Mouse (Mus musculus): ENCODE data around the gene Zfhx3. TPM values are rescaled to one million over a fixed set of nuclear protein-coding genes. Genes with fewer than 3 reads are reported as not detected.

The Zfhx3 gene
- total and polyA plus RNA-seq, 3 experiments, result 0.23 to 2.5 TPM; not detected in 1

GRCm38 (mm10) chr8:108300964-108301615 is 358.6 kb downstream of the Zfhx3 start:
- Histone ChIP-seq H3K9me3 (replicated peaks; ENCODE audit: insufficient read depth, low read length) (no peaks in the 10 kb centered on the region), H3K4me3 (ENCODE audit: control insufficient read depth in 1 of 2, insufficient read depth in 1 of 2, low read depth in 2 of 2, low read length in 2 of 2) (no peak overlapping the region), H3K4me1 (ENCODE audit: control insufficient read depth in 1 of 2, insufficient read depth in 2 of 2, low read length in 2 of 2) (no peaks in the 10 kb centered on the region), H3K27ac (ENCODE audit: control insufficient read depth, low read depth, low read length) (no peak overlapping the region), H3K27me3 (ENCODE audit: control insufficient read depth in 1 of 2, insufficient read depth in 2 of 2, low read length in 2 of 2) (no peaks in the 10 kb centered on the region), H3K79me2 (ENCODE audit: control insufficient read depth, insufficient read depth, low read length, poor library complexity) (no peaks in the 10 kb centered on the region), H3K9ac (ENCODE audit: control insufficient read depth, low read depth, low read length, poor library complexity, severe bottlenecking) (no peak overlapping the region), H3K36me3 (ENCODE audit: control insufficient read depth in 1 of 2, insufficient read depth in 2 of 2, low read length in 2 of 2) (no peaks in the 10 kb centered on the region)
- no peak for DNase-seq (ENCODE audit: low read depth, low spot score)
- TF ChIP-seq TBP (IDR thresholded peaks at IDR 0.05; ENCODE audit: low read depth, low read length) (no peak), KAT2A (conservative IDR thresholded peaks at IDR 0.05; ENCODE audit: low read depth, low read length) (no peak), GABPA (IDR thresholded peaks at IDR 0.05; ENCODE audit: low read depth, low read length) (no peak), RAD21 (IDR thresholded peaks at IDR 0.05; ENCODE audit: low read depth, low read length) (no peak), MAZ (IDR thresholded peaks at IDR 0.05; ENCODE audit: low read depth, low read length) (no peak), CHD1 (IDR thresholded peaks at IDR 0.05; ENCODE audit: low read depth, low read length) (no peak), E2F4 (IDR thresholded peaks at IDR 0.05; ENCODE audit: borderline replicate concordance, low read depth, low read length) (no peak), TCF12 (IDR thresholded peaks at IDR 0.05; ENCODE audit: low read depth, low read length) (no peak), ETS1 (IDR thresholded peaks at IDR 0.05; ENCODE audit: low read depth, low read length) (no peak), MEF2A (IDR thresholded peaks at IDR 0.05; ENCODE audit: extremely low read depth, insufficient replicate concordance, low read depth, low read length, poor library complexity, severe bottlenecking) (no peak), HCFC1 (IDR thresholded peaks at IDR 0.05; ENCODE audit: low read depth, low read length) (no peak), USF2 (IDR thresholded peaks at IDR 0.05; ENCODE audit: borderline replicate concordance in 1 of 2, insufficient read depth in 1 of 2, low read depth in 1 of 2, low read length in 2 of 2) (no peak)

GRCm38 (mm10) chr8:108301654-108302053 is 359.2 kb downstream of the Zfhx3 start:
- no peaks in the 10 kb centered on the region for H3K9me3 ChIP-seq (replicated peaks; ENCODE audit: insufficient read depth, low read length)

More at GRCm38 (mm10) chr8:108301654-108302053, 359.2 kb downstream of the Zfhx3 start:
- Histone ChIP-seq H3K4me1 (ENCODE audit: control insufficient read depth in 1 of 2, insufficient read depth in 2 of 2, low read length in 2 of 2) (no peaks in the 10 kb centered on the region), H3K79me2 (ENCODE audit: control insufficient read depth, insufficient read depth, low read length, poor library complexity) (no peaks in the 10 kb centered on the region), H3K9ac (ENCODE audit: control insufficient read depth, low read depth, low read length, poor library complexity, severe bottlenecking) (no peak overlapping the region), H3K27me3 (ENCODE audit: control insufficient read depth in 1 of 2, insufficient read depth in 2 of 2, low read length in 2 of 2) (no peaks in the 10 kb centered on the region), H3K36me3 (ENCODE audit: control insufficient read depth in 1 of 2, insufficient read depth in 2 of 2, low read length in 2 of 2) (no peaks in the 10 kb centered on the region), H3K4me3 (ENCODE audit: control insufficient read depth in 1 of 2, insufficient read depth in 1 of 2, low read depth in 2 of 2, low read length in 2 of 2) (no peak overlapping the region), H3K27ac (ENCODE audit: control insufficient read depth, low read depth, low read length) (no peak overlapping the region)
- DNase-seq (ENCODE audit: low read depth, low spot score), result no peak
- no peak for TF ChIP-seq UBTF (IDR thresholded peaks at IDR 0.05; ENCODE audit: borderline replicate concordance, insufficient read depth, low read depth, low read length)
- TF ChIP-seq JUND (IDR thresholded peaks at IDR 0.05; ENCODE audit: low read depth, low read length), result no peak
- TF ChIP-seq ZKSCAN1 (IDR thresholded peaks at IDR 0.05; ENCODE audit: low read depth, low read length), result no peak
- TF ChIP-seq GATA1 (IDR thresholded peaks at IDR 0.05; ENCODE audit: low read depth, low read length), result no peak
- TF ChIP-seq ETS1 (IDR thresholded peaks at IDR 0.05; ENCODE audit: low read depth, low read length), result no peak
- no peak for TF ChIP-seq MAX (IDR thresholded peaks at IDR 0.05; ENCODE audit: low read length)
- no peak for TF ChIP-seq CHD2 (IDR thresholded peaks at IDR 0.05; ENCODE audit: low read length)
- no peak for TF ChIP-seq EP300 (IDR thresholded peaks at IDR 0.05; ENCODE audit: low read depth in 1 of 2, low read length in 2 of 2)
- no peak for TF ChIP-seq POLR2AphosphoS2 (IDR thresholded peaks at IDR 0.05; ENCODE audit: low read length)
- TF ChIP-seq MYB (IDR thresholded peaks at IDR 0.05; ENCODE audit: low read depth, low read length), result no peak
- no peak for TF ChIP-seq MEF2A (IDR thresholded peaks at IDR 0.05; ENCODE audit: extremely low read depth, insufficient replicate concordance, low read depth, low read length, poor library complexity, severe bottlenecking)
- TF ChIP-seq TBP (IDR thresholded peaks at IDR 0.05; ENCODE audit: low read depth, low read length), result no peak

Measured in MEL (cell line).